Comparison of ENCODE assay signal across 8 mouse cellular contexts in the genomic region with DNA sequence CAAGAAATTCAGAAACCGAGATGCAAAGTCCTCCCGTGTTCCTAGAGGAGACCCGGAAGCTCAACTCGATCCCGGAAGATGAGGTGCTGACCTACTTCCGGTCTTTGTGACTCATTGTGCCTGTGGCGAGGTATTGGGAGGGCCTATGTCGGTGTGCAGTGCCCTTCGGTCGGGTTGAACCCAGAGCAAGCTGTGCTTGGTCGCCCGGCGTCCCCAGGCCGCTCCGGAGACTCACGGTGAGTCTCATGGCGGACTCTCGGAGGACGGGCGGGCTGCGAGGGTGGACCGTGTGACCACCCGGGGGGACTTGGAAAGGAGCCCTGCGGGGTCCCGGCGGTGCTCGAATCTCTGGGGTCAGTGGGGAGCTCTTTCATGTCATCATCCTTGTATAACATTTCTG. TPM values are rescaled to one million over a fixed set of nuclear protein-coding genes. Genes with fewer than 3 reads are reported as not detected.
A peak's percentile ranks its signal among the peaks of the same experiment; 100 is the strongest.
DNase-seq lines count a peak whose midpoint lies in the region; ATAC-seq and TF ChIP-seq lines count a peak whose summit lies in the region.

Gene Zkscan1 (plus strand): TSS at position 89 of the 400 bp plus-strand sequence.

- 0% methylated on average over 27 of the region's 27 CpGs for WGBS in forebrain, embryonic 12.5 days
- under 1% methylated on average over 27 of the region's 27 CpGs for WGBS in heart, postnatal 0 days
- 0% methylated on average over 27 of the region's 27 CpGs for WGBS in liver, embryonic 16.5 days (ENCODE audit: insufficient replicate concordance)
- WGBS in neural tube, embryonic 13.5 days: under 1% methylated on average over 27 of the region's 27 CpGs

- no peaks in the 10 kb centered on the region for H3K27me3 ChIP-seq in E14TG2a.4 (ENCODE audit: insufficient read depth, low read length)
- H3K27me3 ChIP-seq in forebrain, embryonic 12.5 days: peaks cover 6% of the 10 kb centered on the region; the same call in 1 of the 2 replicates
- no peaks in the 10 kb centered on the region for H3K27me3 ChIP-seq in heart, postnatal 0 days (ENCODE audit: control insufficient read depth, insufficient read depth, low read length)
- no peaks in the 10 kb centered on the region for H3K27me3 ChIP-seq in liver, embryonic 16.5 days (ENCODE audit: control insufficient read depth, insufficient read depth, low read depth, low read length)
- H3K27me3 ChIP-seq in neural tube, embryonic 13.5 days: no peaks in the 10 kb centered on the region
- H3K27me3 ChIP-seq in testis, adult 2 months (ENCODE audit: control insufficient read depth, insufficient read depth, low read length): no peaks in the 10 kb centered on the region

- peak within 1 kb of the TSS; percentile 88 for H3K27ac ChIP-seq in forebrain, embryonic 12.5 days
- H3K27ac ChIP-seq in heart, postnatal 0 days (ENCODE audit: low read depth): peak within 1 kb of the TSS; percentile 83
- peak within 1 kb of the TSS; percentile 68 for H3K27ac ChIP-seq in liver, embryonic 16.5 days (ENCODE audit: low read length)
- H3K27ac ChIP-seq in neural tube, embryonic 13.5 days (replicated peaks): peak within 1 kb of the TSS; percentile 95
- peak within 1 kb of the TSS; percentile 88 for H3K27ac ChIP-seq in testis, adult 2 months (ENCODE audit: control insufficient read depth, insufficient read depth, low read depth, low read length)

- H3K4me2 ChIP-seq in forebrain, embryonic 12.5 days: peak within 1 kb of the TSS; percentile 73
- H3K4me2 ChIP-seq in heart, postnatal 0 days (ENCODE audit: low read depth, low read length): peak within 1 kb of the TSS; percentile 87
- H3K4me2 ChIP-seq in liver, embryonic 16.5 days (ENCODE audit: low read depth, low read length): peak within 1 kb of the TSS; percentile 83
- H3K4me2 ChIP-seq in neural tube, embryonic 13.5 days: peak within 1 kb of the TSS; percentile 87

- peaks cover 68% of the 10 kb centered on the region for H3K4me1 ChIP-seq in E14TG2a.4 (replicated peaks; ENCODE audit: low read depth, low read length)
- peaks cover 24% of the 10 kb centered on the region for H3K4me1 ChIP-seq in forebrain, embryonic 12.5 days
- H3K4me1 ChIP-seq in heart, postnatal 0 days (ENCODE audit: control insufficient read depth, insufficient read depth): peaks cover 8% of the 10 kb centered on the region
- H3K4me1 ChIP-seq in liver, embryonic 16.5 days (ENCODE audit: control insufficient read depth, low read depth, low read length): peaks cover 32% of the 10 kb centered on the region
- peaks cover 37% of the 10 kb centered on the region for H3K4me1 ChIP-seq in neural tube, embryonic 13.5 days (replicated peaks)
- H3K4me1 ChIP-seq in testis, adult 2 months (ENCODE audit: control insufficient read depth, insufficient read depth, low read length): peaks cover 2% of the 10 kb centered on the region

- peaks cover 29% of the 10 kb centered on the region for H3K36me3 ChIP-seq in E14TG2a.4 (ENCODE audit: insufficient read depth, low read length)
- peaks cover 15% of the 10 kb centered on the region for H3K36me3 ChIP-seq in forebrain, embryonic 12.5 days (replicated peaks)
- peaks cover 5% of the 10 kb centered on the region; the same call in 1 of the 2 replicates for H3K36me3 ChIP-seq in heart, postnatal 0 days (replicated peaks; ENCODE audit: control insufficient read depth, insufficient read depth, low read length)
- no peaks in the 10 kb centered on the region for H3K36me3 ChIP-seq in liver, embryonic 16.5 days (ENCODE audit: control insufficient read depth, insufficient read depth)
- peaks cover 19% of the 10 kb centered on the region for H3K36me3 ChIP-seq in neural tube, embryonic 13.5 days
- no peaks in the 10 kb centered on the region for H3K36me3 ChIP-seq in testis, adult 2 months (ENCODE audit: control insufficient read depth, insufficient read depth, low read length)

- H3K9me3 ChIP-seq in E14TG2a.4 (ENCODE audit: low read length): no peaks in the 10 kb centered on the region
- H3K9me3 ChIP-seq in forebrain, embryonic 12.5 days: no peaks in the 10 kb centered on the region
- no peaks in the 10 kb centered on the region for H3K9me3 ChIP-seq in heart, postnatal 0 days (replicated peaks; ENCODE audit: control insufficient read depth, low read length)
- H3K9me3 ChIP-seq in liver, embryonic 16.5 days (replicated peaks; ENCODE audit: control insufficient read depth, low read length): no peaks in the 10 kb centered on the region
- H3K9me3 ChIP-seq in neural tube, embryonic 13.5 days: no peaks in the 10 kb centered on the region

- TF ChIP-seq EP300 in heart, postnatal 0 days (IDR thresholded peaks at IDR 0.05; ENCODE audit: low read depth): no peak

- peak; percentile 83 for DNase-seq in c-Kit-positive CD71-positive TER-119-positive erythroid progenitor cells, embryonic 14.5 days (ENCODE audit: low spot score)
- peak; percentile 92 for DNase-seq in heart, postnatal 0 days (ENCODE audit: low spot score)
- peak; percentile 78 to 85 for DNase-seq in kidney, postnatal 4 days

- peak; percentile 94 for TF ChIP-seq POLR2A in testis, adult 2 months (IDR thresholded peaks at IDR 0.05; ENCODE audit: control insufficient read depth, low read depth, low read length)

- H3K9ac ChIP-seq in forebrain, embryonic 12.5 days: peak within 1 kb of the TSS; percentile 97
- peak within 1 kb of the TSS; percentile 93 for H3K9ac ChIP-seq in heart, postnatal 0 days (replicated peaks; ENCODE audit: low read depth, low read length)
- H3K9ac ChIP-seq in liver, embryonic 16.5 days (ENCODE audit: low read depth, low read length): peak within 1 kb of the TSS; percentile 83
- H3K9ac ChIP-seq in neural tube, embryonic 13.5 days: peak within 1 kb of the TSS; percentile 99

- peak within 1 kb of the TSS; percentile 96 for H3K4me3 ChIP-seq in E14TG2a.4 (replicated peaks; ENCODE audit: low read length)
- peak within 1 kb of the TSS; percentile 89 for H3K4me3 ChIP-seq in forebrain, embryonic 12.5 days (replicated peaks)
- H3K4me3 ChIP-seq in heart, postnatal 0 days (ENCODE audit: low read depth, low read length): peak within 1 kb of the TSS; percentile 78
- peak within 1 kb of the TSS; percentile 78 for H3K4me3 ChIP-seq in liver, embryonic 16.5 days (ENCODE audit: low read depth, low read length)
- peak within 1 kb of the TSS; percentile 95 for H3K4me3 ChIP-seq in neural tube, embryonic 13.5 days
- H3K4me3 ChIP-seq in testis, adult 2 months (ENCODE audit: control insufficient read depth, low read depth, low read length): peak within 1 kb of the TSS; percentile 100

- peak; percentile 95 for ATAC-seq in forebrain, embryonic 12.5 days (ENCODE audit: low FRiP score)
- ATAC-seq in heart, postnatal 0 days (ENCODE audit: insufficient read depth, low read depth): peak; percentile 98
- peak; percentile 89 for ATAC-seq in liver, embryonic 16.5 days (ENCODE audit: low read depth)
- ATAC-seq in neural tube, embryonic 13.5 days (ENCODE audit: low read depth): peak; percentile 95

- no peak for TF ChIP-seq CTCF in E14TG2a.4 (conservative IDR thresholded peaks at IDR 0.05; ENCODE audit: low read length)
- no peak for TF ChIP-seq CTCF in heart, postnatal 0 days (IDR thresholded peaks at IDR 0.05; ENCODE audit: low read depth)
- TF ChIP-seq CTCF in testis, adult 2 months (IDR thresholded peaks at IDR 0.05; ENCODE audit: control insufficient read depth, insufficient read depth, insufficient replicate concordance, low read depth, low read length): no peak

RNA-seq across cellular contexts. Expression of gene Zkscan1, which starts in this region (rescaled TPM):
- polyA plus RNA-seq in forebrain, embryonic 12.5 days (2016; fragmentation: Nextera tagmentation; extraction: Ambion mirVana): 36.2 and 39.4 TPM in 2 replicates
- total RNA-seq in heart, postnatal 0 days (2014; rRNA removed; ENCODE audit: low replicate concordance): 10.9 and 19.1 TPM in 2 replicates
- 5.4 and 6.5 TPM in 2 replicates for polyA plus RNA-seq in heart, postnatal 0 days (2015; fragmentation: Nextera tagmentation; extraction: Ambion mirVana)
- 3.9 and 4.4 TPM in 2 replicates for polyA plus RNA-seq in liver, embryonic 16.5 days (2015; fragmentation: Nextera tagmentation; extraction: Ambion mirVana)
- polyA plus RNA-seq in neural tube, embryonic 13.5 days (2015; fragmentation: Nextera tagmentation; extraction: Ambion mirVana): 26.1 and 26.5 TPM in 2 replicates
- polyA plus RNA-seq in testis, adult 2 months (2012; rRNA removed): 3.4 and 4.0 TPM in 2 replicates

Comparison
In these comparisons a context has a peak if more than half of its experiments do, and no peak if none do; other contexts are left out.
1. Peak in every context shown above with its lines: DNase-seq, ATAC-seq, H3K4me3 ChIP-seq and H3K27ac ChIP-seq.